ENCODE assay signal across 24 mouse cellular contexts in the genomic region with DNA sequence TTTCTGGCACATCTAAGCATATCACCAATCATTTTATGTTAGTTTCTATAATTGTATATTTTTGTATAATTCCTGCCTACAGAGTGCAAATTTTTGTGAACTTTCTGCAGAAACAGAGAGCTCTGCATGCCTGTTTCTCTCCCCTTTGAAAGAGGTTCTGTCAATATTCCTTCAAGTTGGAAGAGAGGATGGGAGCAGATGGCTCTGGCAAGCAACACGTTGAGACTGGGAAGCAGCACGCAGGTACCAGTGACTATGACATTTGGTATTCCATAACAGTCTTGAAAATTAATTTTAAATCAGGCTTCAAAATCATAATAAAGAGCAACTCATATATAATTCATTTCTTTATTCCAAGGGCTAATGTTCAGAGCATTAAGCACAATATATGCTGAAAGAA.
DNase-seq lines count a peak whose midpoint lies in the region; ATAC-seq and TF ChIP-seq lines count a peak whose summit lies in the region.
"Had no signal": no experiment of that assay in that cellular context is flagged by ENCODE, and none has a peak within 500 bp of the region (broad histone marks: within the 10 kb centered on the region; RNA-seq: fewer than 3 reads in every experiment).

No protein-coding gene starts in this region.

- no peak for TF ChIP-seq CTCF in brain, embryonic 14.5 days (IDR thresholded peaks at IDR 0.05; ENCODE audit: borderline replicate concordance, extremely low read depth, insufficient read depth, insufficient read length)

- no peak overlapping the region for H3K4me2 ChIP-seq in forebrain, embryonic 14.5 days (ENCODE audit: low read length)
- H3K4me2 ChIP-seq in forebrain, embryonic 12.5 days = no peak overlapping the region
- H3K4me2 ChIP-seq: embryonic facial prominence, embryonic 12.5 days; embryonic facial prominence, embryonic 15.5 days; heart, embryonic 12.5 days; heart, embryonic 15.5 days; hindbrain, embryonic 13.5 days had no signal

- no peaks in the 10 kb centered on the region for H3K4me1 ChIP-seq in forebrain, embryonic 14.5 days (ENCODE audit: control insufficient read depth, insufficient read depth, low read length)
- H3K4me1 ChIP-seq in forebrain, embryonic 12.5 days = no peaks in the 10 kb centered on the region
- H3K4me1 ChIP-seq: embryonic facial prominence, embryonic 12.5 days; embryonic facial prominence, embryonic 15.5 days; heart, embryonic 12.5 days; heart, embryonic 15.5 days; hindbrain, embryonic 10.5 days; hindbrain, embryonic 13.5 days had no signal

- no peaks in the 10 kb centered on the region for H3K27me3 ChIP-seq in forebrain, embryonic 14.5 days (replicated peaks; ENCODE audit: control insufficient read depth, insufficient read depth, low read length)
- H3K27me3 ChIP-seq in forebrain, embryonic 12.5 days = no peaks in the 10 kb centered on the region
- H3K27me3 ChIP-seq: embryonic facial prominence, embryonic 12.5 days; embryonic facial prominence, embryonic 15.5 days; heart, embryonic 12.5 days; heart, embryonic 15.5 days; hindbrain, embryonic 13.5 days had no signal

- no peak overlapping the region for H3K27ac ChIP-seq in forebrain, embryonic 14.5 days (ENCODE audit: low read depth, low read length)
- no peak overlapping the region for H3K27ac ChIP-seq in forebrain, embryonic 12.5 days
- H3K27ac ChIP-seq: embryonic facial prominence, embryonic 12.5 days; embryonic facial prominence, embryonic 15.5 days; heart, embryonic 15.5 days; hindbrain, embryonic 10.5 days; hindbrain, embryonic 13.5 days had no signal

- H3K9me3 ChIP-seq in forebrain, embryonic 14.5 days (replicated peaks; ENCODE audit: control insufficient read depth, low read length) = no peaks in the 10 kb centered on the region
- no peaks in the 10 kb centered on the region for H3K9me3 ChIP-seq in forebrain, embryonic 12.5 days
- H3K9me3 ChIP-seq: embryonic facial prominence, embryonic 12.5 days; embryonic facial prominence, embryonic 15.5 days; heart, embryonic 12.5 days; heart, embryonic 15.5 days; hindbrain, embryonic 10.5 days; hindbrain, embryonic 13.5 days had no signal

- TF ChIP-seq POLR2A in brain, embryonic 14.5 days (IDR thresholded peaks at IDR 0.05; ENCODE audit: borderline replicate concordance, extremely low read depth, insufficient read depth, insufficient read length, poor library complexity, severe bottlenecking) = no peak

- no peak overlapping the region for H3K9ac ChIP-seq in forebrain, embryonic 14.5 days (ENCODE audit: low read length)
- no peak overlapping the region for H3K9ac ChIP-seq in forebrain, embryonic 12.5 days
- H3K9ac ChIP-seq: embryonic facial prominence, embryonic 12.5 days; embryonic facial prominence, embryonic 15.5 days; heart, embryonic 12.5 days; heart, embryonic 15.5 days; hindbrain, embryonic 13.5 days had no signal

- ATAC-seq in forebrain, embryonic 14.5 days = no peak; the same call in 1 of the 2 replicates
- ATAC-seq in forebrain, embryonic 12.5 days (ENCODE audit: low FRiP score) = no peak
- ATAC-seq: CD4-positive, CD25-positive, alpha-beta regulatory T cell, adult 4 months; hindbrain, embryonic 16.5 days; intestine, embryonic 16.5 days had no signal

- DNase-seq in cerebellum, postnatal 14 days = peak; percentile 52 to 74
- no peak for DNase-seq in cerebellum, adult 9-10 months
- DNase-seq in forebrain, embryonic 14.5 days (ENCODE audit: low spot score) = peak; percentile 44
- DNase-seq in brain, adult 2 months (ENCODE audit: low read depth, low spot score) = peak; percentile 32
- peak; percentile 61 for DNase-seq in brain, embryonic 14.5 days (ENCODE audit: low read depth)
- DNase-seq: adrenal gland, adult 2 months; adrenal gland, postnatal 14 days; cerebellum, adult 18-20 months; gastrocnemius, postnatal 25 days; heart, adult 18-20 months; heart, postnatal 10 days; heart, postnatal 36 days; kidney, adult 18-20 months; kidney, adult 9 months had no signal

- H3K36me3 ChIP-seq in forebrain, embryonic 14.5 days (ENCODE audit: control insufficient read depth, insufficient read depth, low read length) = no peaks in the 10 kb centered on the region
- H3K36me3 ChIP-seq in forebrain, embryonic 12.5 days (replicated peaks) = no peaks in the 10 kb centered on the region
- H3K36me3 ChIP-seq: embryonic facial prominence, embryonic 12.5 days; embryonic facial prominence, embryonic 15.5 days; heart, embryonic 12.5 days; heart, embryonic 15.5 days; hindbrain, embryonic 10.5 days; hindbrain, embryonic 13.5 days had no signal

- 69% methylated on average over 2 of the region's 2 CpGs for WGBS in forebrain, embryonic 14.5 days
- WGBS in forebrain, embryonic 12.5 days = 90% methylated on average over 2 of the region's 2 CpGs

- H3K4me3 ChIP-seq in forebrain, embryonic 14.5 days (ENCODE audit: low read depth, low read length) = no peak overlapping the region
- H3K4me3 ChIP-seq in forebrain, embryonic 12.5 days (replicated peaks) = no peak overlapping the region
- H3K4me3 ChIP-seq: embryonic facial prominence, embryonic 12.5 days; embryonic facial prominence, embryonic 15.5 days; heart, embryonic 12.5 days; heart, embryonic 15.5 days; hindbrain, embryonic 10.5 days; hindbrain, embryonic 13.5 days had no signal
